Mouse (Mus musculus): ENCODE data around the gene Gm20388.

The Gm20388 gene

GRCm38 (mm10) chr8:121391771-121392170, 1481.1 kb downstream of the Gm20388 start:
- in situ Hi-C loops (cut with MboI, MseI), result no loop called here

- in situ Hi-C loops (cut with MboI, MseI), result no loop called here
Measured at GRCm38 (mm10) chr8:121392482-121392881, 1481.8 kb downstream of the Gm20388 start.

DNA sequence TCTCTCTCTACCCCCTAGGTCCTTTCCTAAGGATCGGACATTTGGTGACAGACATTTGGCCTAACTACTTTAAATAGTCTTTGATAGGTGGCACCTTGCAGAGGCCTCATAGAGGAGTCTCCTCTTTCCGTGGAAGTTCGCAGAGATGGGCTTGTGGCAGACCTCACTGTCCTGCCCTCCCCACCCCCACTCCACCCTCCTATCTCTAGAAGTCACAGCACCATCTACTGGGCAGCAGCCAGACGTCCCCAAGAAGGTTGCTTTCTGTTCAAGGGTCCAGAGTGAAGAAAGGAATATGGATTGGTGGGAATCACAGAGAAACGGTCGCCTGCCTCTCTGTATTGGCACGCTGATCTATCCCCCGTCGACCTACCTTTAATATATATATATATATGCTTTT, 1482.5 kb downstream of the Gm20388 start:
- in situ Hi-C loops (cut with MboI, MseI), result no loop called here

- in situ Hi-C loops (cut with MboI, MseI), result no loop called here
Measured at GRCm38 (mm10) chr8:121394686-121395085, 1484.0 kb downstream of the Gm20388 start.

- in situ Hi-C loops (cut with MboI, MseI), result no loop called here
Measured at GRCm38 (mm10) chr8:121395316-121395715, 1484.7 kb downstream of the Gm20388 start.

GRCm38 (mm10) chr8:121396151-121396550, 1485.5 kb downstream of the Gm20388 start:
- in situ Hi-C loops (cut with MboI, MseI), result no loop called here

- in situ Hi-C loops (cut with MboI, MseI), result no loop called here
Measured at GRCm38 (mm10) chr8:121397201-121397698, 1486.6 kb downstream of the Gm20388 start.

- in situ Hi-C loops (cut with MboI, MseI), result no loop called here
Measured at GRCm38 (mm10) chr8:121398081-121398480, 1487.4 kb downstream of the Gm20388 start.

GRCm38 (mm10) chr8:121398724-121399123, 1488.1 kb downstream of the Gm20388 start:
- in situ Hi-C loops (cut with MboI, MseI), result no loop called here

DNA sequence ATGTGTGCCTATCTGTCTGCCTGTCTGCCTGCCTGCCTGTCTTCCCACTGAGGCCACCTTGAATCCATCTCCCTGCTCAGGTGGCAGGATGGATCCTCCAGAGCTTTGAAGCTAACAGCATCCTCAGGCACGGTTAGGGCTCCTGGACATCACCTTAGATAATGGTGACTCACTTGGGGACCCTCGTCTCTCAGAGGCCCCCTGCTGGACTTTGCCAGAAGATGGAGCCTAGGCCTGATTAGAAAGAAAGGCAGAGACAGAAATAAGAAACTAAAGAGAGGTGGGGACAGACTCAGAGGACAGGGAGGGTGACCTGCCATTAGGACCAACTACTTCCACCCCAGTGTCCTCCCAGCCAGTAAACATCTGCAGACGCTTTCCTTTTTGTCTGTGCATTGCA, 1488.5 kb downstream of the Gm20388 start:
- in situ Hi-C loops (cut with MboI, MseI), result no loop called here

GRCm38 (mm10) chr8:121400581-121400980, 1489.9 kb downstream of the Gm20388 start:
- in situ Hi-C loops (cut with MboI, MseI), result no loop called here

GRCm38 (mm10) chr8:121403821-121404220, 1493.2 kb downstream of the Gm20388 start:
- in situ Hi-C loops (cut with MboI, MseI), result no loop called here

GRCm38 (mm10) chr8:121418081-121418480, 1507.4 kb downstream of the Gm20388 start:
- in situ Hi-C loops (cut with MboI, MseI), result no loop called here

GRCm38 (mm10) chr8:121419551-121419950, 1508.9 kb downstream of the Gm20388 start:
- in situ Hi-C loops (cut with MboI, MseI), result no loop called here

- in situ Hi-C loops (cut with MboI, MseI), result loop anchor here (10.0 kb wide), 1 partner anchor 1646 kb away; the partner anchor contains the start of gene Tldc1
Measured at GRCm38 (mm10) chr8:121421009-121421408, 1510.4 kb downstream of the Gm20388 start.

DNA sequence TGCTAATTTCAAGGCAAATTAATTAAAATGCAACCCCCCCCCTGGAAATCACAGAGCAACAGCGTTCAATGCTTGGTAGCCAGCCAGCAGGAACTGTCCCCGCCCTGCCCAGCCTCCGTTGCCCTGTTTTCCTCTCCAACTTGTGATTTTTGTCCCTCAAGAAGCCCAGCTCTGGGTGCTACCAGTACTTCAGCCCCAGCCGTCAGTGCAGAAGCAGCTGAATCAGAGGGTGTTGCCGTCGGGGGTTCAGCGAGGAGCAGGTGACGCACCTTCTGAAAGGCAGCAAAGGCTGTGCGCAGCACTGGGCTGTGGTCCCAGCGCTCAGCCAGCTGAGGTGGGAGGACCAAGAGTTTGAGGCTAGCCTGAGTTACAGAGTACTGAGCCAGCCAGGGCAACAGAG, 1513.4 kb downstream of the Gm20388 start:
- in situ Hi-C loops (cut with MboI, MseI), result loop anchor here (10.0 kb wide), 1 partner anchor 1649 kb away; the partner anchor contains the start of gene Tldc1

DNA sequence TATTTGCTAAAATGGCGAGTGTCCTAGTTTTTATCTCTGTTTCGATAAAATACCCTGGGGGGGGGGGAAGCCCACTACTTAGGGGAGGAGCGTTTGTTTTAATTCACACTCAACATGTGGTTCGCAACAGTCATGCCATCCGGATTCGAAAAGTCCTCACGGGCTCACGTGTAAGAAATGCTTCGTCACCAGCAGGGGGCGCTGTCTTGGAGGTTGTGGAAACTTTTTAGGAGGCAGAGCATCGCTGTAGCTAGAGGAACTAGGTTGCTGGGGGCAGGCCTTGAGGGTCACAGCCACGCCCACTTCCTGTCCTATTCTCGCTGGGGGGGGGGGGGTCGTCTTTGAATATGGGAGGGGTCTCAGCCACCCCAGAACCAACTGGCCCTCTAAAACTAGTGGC, 1514.0 kb downstream of the Gm20388 start:
- in situ Hi-C loops (cut with MboI, MseI), result loop anchor here (10.0 kb wide), 1 partner anchor 1650 kb away; the partner anchor contains the start of gene Tldc1

DNA sequence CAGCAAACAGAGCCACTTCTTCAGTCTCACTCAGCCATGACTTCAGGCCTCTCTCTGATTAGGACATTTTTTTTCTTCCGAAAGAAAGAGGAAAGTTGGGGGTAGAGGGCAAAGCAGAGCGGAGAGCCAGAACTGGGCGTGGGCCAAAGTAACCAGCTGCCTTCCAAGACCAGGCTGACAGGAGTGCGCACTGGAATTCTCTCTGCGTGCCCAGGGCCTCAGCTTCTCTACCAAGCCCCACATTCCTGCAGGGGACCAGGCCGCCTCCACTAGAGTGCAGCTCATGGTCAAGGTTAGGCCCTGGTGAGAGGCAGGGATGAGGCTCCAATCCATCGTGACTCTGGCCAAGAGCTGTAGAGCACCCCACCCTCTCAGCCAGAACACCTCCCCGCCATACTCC, 1520.9 kb downstream of the Gm20388 start:
- in situ Hi-C loops (cut with MboI, MseI), result no loop called here

GRCm38 (mm10) chr8:121433466-121433865, 1522.8 kb downstream of the Gm20388 start:
- in situ Hi-C loops (cut with MboI, MseI), result no loop called here

- in situ Hi-C loops (cut with MboI, MseI), result no loop called here
Measured at GRCm38 (mm10) chr8:121436656-121437055, 1526.0 kb downstream of the Gm20388 start.

DNA sequence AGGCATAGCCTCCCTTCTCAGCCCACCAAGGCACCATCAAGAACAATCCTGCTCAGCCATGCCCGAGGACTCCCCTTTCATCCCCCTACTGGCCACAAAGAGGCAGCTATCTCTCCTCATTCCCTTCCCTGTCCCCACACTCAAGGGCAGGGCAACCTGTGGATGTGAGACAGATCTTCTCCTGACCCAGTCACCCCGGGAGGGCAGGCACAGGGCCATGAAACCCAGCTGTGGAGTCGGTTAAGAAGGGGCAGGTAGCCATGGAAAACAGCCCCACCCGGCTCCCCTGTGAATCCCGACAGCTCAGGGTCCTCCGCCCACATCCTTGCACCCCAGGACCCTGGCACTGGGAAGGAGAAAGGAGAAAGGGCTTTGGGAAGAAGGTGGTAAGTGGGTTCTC, 1526.9 kb downstream of the Gm20388 start:
- in situ Hi-C loops (cut with MboI, MseI), result no loop called here

DNA sequence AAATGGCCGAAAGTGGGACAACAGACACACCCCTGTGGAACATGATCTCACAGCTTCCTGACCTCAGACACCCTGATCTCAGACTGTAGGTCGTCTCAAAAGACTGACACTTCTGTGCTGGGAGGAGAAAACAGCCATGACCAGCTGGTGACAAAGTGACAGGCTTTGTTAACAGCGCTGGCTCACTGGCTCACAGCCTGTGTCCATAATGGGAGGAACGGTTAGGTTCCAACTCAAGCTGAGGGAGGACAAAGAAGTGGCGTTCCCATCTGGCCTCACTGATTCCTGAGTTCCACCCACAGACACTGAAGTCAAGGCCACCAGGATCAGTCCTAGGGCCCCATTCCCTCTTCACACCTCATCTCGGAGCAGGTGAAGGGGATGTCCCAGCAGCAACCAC, 1527.5 kb downstream of the Gm20388 start:
- in situ Hi-C loops (cut with MboI, MseI), result no loop called here

DNA sequence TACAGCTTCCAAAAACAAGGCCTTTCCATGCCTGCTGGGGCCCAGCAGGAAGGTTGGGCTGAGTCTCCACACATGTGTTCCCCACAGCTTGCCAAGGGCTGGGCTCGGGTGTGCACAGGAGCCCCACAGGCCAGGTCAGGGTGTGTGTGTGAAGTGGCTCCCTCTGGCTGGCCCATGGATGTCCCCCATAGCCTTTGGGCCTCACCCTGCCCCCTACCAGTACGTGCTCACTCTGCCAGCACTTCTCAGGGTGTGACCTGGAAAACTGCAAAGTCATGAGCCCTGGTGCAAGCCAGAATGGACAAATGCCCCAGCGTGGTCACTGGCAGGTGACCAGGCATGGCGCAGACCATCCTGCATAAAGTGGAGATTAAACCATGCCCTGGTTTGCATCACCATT, 1528.7 kb downstream of the Gm20388 start:
- in situ Hi-C loops (cut with MboI, MseI), result no loop called here

DNA sequence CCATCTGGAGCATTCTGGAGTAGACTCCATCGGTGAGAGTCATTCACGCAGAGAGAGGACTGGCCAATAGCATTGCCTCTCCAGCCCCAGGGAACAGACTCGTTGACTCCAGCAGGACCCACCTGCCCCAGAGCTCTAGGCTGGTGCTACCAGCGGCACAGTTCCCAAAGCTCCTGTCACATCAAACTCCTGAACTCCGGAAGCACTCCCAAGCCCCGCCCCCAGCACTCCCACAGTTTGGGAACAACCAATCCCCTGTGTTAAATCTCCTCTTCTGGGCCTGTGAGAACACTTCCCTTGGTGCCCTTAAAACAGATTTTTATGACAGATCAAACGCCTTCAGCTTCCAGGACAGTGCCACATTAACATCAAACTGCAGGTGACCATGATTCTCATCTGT, 1532.7 kb downstream of the Gm20388 start:
- in situ Hi-C loops (cut with MboI, MseI), result no loop called here

Data from T-helper 1 cell (primary cell).